Mouse (Mus musculus) small intestine, adult 2 months (tissue): ENCODE measurements at regions not wholly inside any gene's neighbourhood (a gene's known extent, or its start where the extent isn't known, plus 50 kb on each side); places are given as distances from the start of the nearest gene placed in this dataset.
"Not testable (repeated sequence)": the region's sequence is repeated elsewhere in the genome, so short reads cannot be mapped to it uniquely, and the experiment has no call there.

Experiments used
- H3K27ac ChIP-seq: fragments of 200-500 bp; 2 replicates; pipeline ENCODE4 v1.5.1; 2012; ENCODE audit warnings: low read depth, low read length, control low read depth, inconsistent platforms; ENCODE audit not compliant: insufficient read depth
- H3K27me3 ChIP-seq: fragments of 200-500 bp; 2 replicates; pipeline ENCODE4 v1.6.1; 2012; ENCODE audit warnings: mild to moderate bottlenecking, moderate library complexity, low read length, inconsistent platforms; ENCODE audit not compliant: control insufficient read depth, insufficient read depth
- H3K36me3 ChIP-seq: fragments of 200-500 bp; 2 replicates; pipeline ENCODE4 v1.6.1; 2012; ENCODE audit warnings: mild to moderate bottlenecking, low read length, control low read depth, inconsistent platforms; ENCODE audit not compliant: control insufficient read depth, insufficient read depth
- H3K4me1 ChIP-seq: fragments of 200-500 bp; 2 replicates; pipeline ENCODE4 v1.6.1; 2012; ENCODE audit warnings: low read length, inconsistent platforms, mixed read lengths; ENCODE audit not compliant: control insufficient read depth, insufficient read depth, insufficient read length
- H3K4me3 ChIP-seq: fragments of 200-500 bp; 2 replicates; pipeline ENCODE4 v1.5.1; 2012; ENCODE audit warnings: low read depth, mild to moderate bottlenecking, control low read depth, inconsistent platforms, low read length, moderate library complexity
- CTCF ChIP-seq: fragments of 200-500 bp; IDR thresholded peaks from 2 replicates; pipeline ENCODE4 v1.5.1; 2012; ENCODE audit warnings: low read depth, mild to moderate bottlenecking, control low read depth, inconsistent platforms, low read length, moderate library complexity, mixed read lengths; ENCODE audit not compliant: insufficient replicate concordance, insufficient read length; ENCODE audit errors: extremely low read depth
- POLR2A ChIP-seq: fragments of 200-500 bp; IDR thresholded peaks from 2 replicates; pipeline ENCODE4 v1.6.1; 2012; ENCODE audit warnings: low read depth, mild to moderate bottlenecking, control low read depth, inconsistent platforms, low read length, moderate library complexity
- WGBS: fragments of 180-500 bp; shearing (Covaris S2); methylation state at CpG from one replicate; pipeline ENCODE4 v1.1.7; 2018; 5-methylcytosine and 5-hydroxymethylcytosine counted together

DNA sequence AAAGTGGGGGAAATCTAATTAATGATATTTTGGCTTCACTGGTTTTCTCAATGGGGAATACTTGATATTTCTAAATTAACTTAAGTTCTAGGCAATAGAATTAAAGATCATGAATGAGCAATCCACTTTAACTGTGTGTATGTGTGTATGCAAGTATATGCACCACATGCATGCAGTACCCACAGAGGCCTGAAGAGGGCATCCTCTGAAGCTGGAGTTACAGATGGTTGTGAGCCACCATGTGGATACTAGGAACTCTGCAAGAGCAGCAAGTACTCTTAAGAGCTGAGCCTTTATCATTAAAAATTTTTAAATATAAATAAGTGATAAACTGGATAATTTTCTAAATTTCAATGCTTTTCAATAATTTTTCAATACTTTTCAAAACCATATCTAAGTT is 69.0 kb upstream of the Mocs1 start:
- no peaks in the 10 kb centered on the region for H3K36me3 ChIP-seq
- H3K27ac ChIP-seq = no peak overlapping the region
- no peaks in the 10 kb centered on the region for H3K4me1 ChIP-seq
- no peaks in the 10 kb centered on the region for H3K27me3 ChIP-seq
- no peak for TF ChIP-seq CTCF
- TF ChIP-seq POLR2A = no peak
- no peak overlapping the region for H3K4me3 ChIP-seq

- not testable (repeated sequence) for H3K36me3 ChIP-seq, H3K4me1 ChIP-seq, H3K27me3 ChIP-seq, H3K4me3 ChIP-seq, H3K27ac ChIP-seq
- WGBS = 68% methylated on average over 6 of the region's 6 CpGs
Observed at GRCm38 (mm10) chr17:49360251-49360650, 67.9 kb upstream of the Mocs1 start.

DNA sequence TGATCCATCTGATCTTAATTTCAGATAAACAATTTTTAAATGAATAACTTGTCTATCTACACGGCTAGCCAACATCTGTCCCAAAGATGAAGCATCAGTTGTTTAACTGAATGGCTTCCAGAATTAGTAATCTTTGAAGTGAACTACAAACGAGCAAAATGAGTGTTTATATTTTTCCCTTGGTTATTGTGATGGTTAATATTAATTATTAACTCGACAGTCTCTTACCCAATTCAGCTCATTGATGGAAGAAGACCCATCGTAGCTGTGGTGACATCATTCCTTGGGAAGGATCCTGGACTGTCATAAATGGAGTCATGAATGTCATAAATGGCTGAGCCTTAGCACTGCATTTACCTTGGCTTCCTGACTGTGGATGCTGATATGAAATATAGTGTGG is 60.4 kb upstream of the Mocs1 start:
- Histone ChIP-seq H3K4me1 (peaks cover 7% of the 10 kb centered on the region; the same call in 1 of the 2 replicates), H3K36me3 (no peaks in the 10 kb centered on the region), H3K4me3 (no peak overlapping the region), H3K27me3 (no peaks in the 10 kb centered on the region), H3K27ac (no peak overlapping the region)
- TF ChIP-seq POLR2A = no peak
- TF ChIP-seq CTCF = no peak
- 45% methylated on average over 4 of the region's 4 CpGs for WGBS

GRCm38 (mm10) chr17:49368476-49369269 is 59.5 kb upstream of the Mocs1 start:
- no peak for TF ChIP-seq POLR2A
- TF ChIP-seq CTCF = no peak
- Histone ChIP-seq H3K36me3 (no peaks in the 10 kb centered on the region), H3K27me3 (no peaks in the 10 kb centered on the region), H3K4me1 (peaks cover 7% of the 10 kb centered on the region; the same call in 1 of the 2 replicates), H3K4me3 (no peak overlapping the region), H3K27ac (peak overlapping the region; percentile 86)
- 73% methylated on average over 2 of the region's 2 CpGs for WGBS

DNA sequence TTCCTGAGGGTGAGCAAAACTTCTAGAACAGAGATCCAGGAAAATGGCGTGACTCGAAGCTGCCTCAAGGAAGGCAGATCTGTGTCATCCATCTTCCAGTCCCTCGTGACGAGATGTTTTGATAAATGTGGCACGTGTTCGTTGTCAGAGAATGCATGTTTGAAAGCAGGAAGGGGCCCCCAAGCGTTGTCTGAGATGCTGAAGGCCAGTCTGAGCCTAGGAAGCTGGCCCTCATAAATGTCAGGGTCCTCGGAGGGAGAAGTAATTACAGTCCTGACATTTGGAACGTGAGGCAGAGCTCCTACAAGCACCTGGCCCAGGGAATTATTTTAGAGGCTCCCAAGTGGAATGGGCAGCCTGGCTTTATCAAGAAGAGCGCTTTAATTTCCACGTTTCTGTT is 50.5 kb upstream of the Mocs1 start:
- no peaks in the 10 kb centered on the region for H3K36me3 ChIP-seq
- H3K27ac ChIP-seq = no peak overlapping the region
- no peaks in the 10 kb centered on the region for H3K4me1 ChIP-seq
- no peaks in the 10 kb centered on the region for H3K27me3 ChIP-seq
- H3K4me3 ChIP-seq = no peak overlapping the region
- TF ChIP-seq POLR2A (no peak), CTCF (no peak)
- 64% methylated on average over 11 of the region's 11 CpGs for WGBS
